Mouse (Mus musculus) spleen, adult 18-20 months (tissue): ENCODE data around the gene Grk2.
A peak's percentile ranks its signal among the peaks of the same experiment; 100 is the strongest.

ENCODE experiments used
- DNase-seq, 2 experiments: peaks; one replicate each; pipeline ENCODE4 v3.0.0; 2022; ENCODE audit warnings: mixed read lengths in 2 of 2

Gene Grk2

DNA sequence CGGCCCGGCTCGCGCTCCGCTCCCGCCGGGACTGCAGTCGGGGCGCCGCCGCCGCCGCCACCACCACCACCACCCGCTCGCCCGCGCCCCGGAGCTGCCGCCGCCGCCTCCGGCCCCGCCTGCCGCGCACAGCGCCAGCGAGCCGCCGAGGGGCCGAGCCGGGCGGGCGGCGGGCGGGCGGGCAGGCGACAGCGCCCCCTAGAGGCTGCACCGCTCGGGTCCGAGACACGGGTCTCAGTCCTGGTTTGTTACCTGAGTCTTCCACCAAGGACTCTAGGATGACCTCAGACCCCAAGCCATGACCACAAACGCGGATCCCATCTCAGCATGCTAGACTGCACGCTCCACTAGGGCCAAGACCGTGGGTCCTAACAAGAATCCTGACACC lies at the start of gene Grk2:
TSS of gene Grk2 (minus strand) at position 33 of the 388 bp plus-strand sequence.
- peak; percentile 81 to 87 for DNase-seq

DNA sequence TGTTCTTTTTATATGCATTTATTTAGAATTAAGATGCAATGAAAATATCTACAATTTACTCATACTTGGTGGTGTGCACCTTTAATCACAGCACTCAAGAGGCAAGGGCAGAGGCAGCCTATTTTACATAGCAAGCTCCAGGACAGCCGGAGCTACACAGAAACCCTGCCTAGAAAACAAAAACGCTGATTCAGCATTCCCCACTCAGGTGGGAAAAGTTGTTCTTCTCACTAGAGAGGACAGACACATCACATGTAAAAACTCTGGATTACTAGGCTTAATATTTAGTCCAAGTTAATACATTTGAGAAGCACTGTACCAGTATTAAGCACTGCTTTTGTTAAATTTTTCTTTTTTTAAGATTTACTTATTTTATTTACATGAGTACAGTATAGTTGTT lies 43.4 kb upstream of the Grk2 start:
- no peak for DNase-seq

DNA sequence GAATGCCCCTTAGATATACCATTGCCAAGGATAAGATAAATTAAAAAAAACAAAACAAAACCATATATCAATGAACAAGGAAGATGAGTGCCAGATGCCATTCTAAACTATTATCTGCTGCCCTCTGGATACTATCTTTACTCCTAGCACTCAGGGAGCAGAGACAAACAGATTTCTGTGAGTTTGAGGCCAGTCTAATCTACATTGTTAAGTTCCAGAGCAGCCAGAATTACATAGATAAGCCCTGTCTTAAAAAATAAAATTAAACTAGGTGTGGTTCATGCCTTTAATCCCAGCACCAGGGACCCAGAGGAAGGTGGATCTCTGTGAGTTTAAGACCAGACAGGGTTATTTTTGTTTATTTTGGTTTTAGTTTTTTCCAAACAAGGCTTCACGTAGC lies 40.5 kb upstream of the Grk2 start:
- DNase-seq: no peak

DNA sequence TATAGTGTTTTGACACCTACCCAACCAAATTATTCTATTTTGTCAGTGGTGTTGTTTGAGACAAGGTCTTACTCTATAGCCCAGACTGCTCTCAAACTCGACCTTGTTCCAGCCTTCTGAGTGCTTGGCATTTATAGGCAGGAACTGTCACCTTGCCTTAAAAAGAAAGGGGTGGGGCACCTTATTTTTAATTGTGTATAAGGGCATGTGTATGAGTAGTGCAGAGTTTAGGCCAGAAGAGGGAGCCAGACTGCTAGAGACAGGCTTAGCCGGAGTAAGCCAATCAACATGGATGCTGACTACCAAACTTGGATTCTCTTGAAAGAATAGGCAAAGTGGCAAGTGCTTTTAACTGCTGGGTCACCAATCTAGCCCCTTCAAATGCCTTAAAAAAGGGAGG lies 32.1 kb upstream of the Grk2 start:
- peak in 1 of 2 experiments; percentile 56 for DNase-seq

DNA sequence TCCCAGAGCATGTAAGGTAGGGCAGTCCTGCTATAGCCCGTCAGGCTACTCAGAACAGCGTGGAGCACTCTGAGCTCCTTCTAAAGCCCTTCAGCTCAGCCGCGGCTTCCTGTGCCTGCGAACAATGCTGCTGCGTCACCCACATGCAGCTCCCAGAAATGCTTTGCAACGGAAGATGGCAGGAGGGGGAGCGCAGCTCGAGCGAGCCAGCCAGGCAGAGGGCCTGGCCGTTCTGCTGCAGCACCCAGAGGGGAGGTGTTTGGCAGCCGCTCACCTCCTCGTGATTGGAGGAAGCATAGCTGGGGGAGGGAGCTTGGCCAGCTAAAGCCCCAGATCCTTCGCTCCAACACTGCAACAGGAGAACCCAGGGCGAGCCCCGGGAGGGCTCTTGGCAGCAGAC lies 27.8 kb upstream of the Grk2 start:
- peak; percentile 78 to 87 for DNase-seq

DNA sequence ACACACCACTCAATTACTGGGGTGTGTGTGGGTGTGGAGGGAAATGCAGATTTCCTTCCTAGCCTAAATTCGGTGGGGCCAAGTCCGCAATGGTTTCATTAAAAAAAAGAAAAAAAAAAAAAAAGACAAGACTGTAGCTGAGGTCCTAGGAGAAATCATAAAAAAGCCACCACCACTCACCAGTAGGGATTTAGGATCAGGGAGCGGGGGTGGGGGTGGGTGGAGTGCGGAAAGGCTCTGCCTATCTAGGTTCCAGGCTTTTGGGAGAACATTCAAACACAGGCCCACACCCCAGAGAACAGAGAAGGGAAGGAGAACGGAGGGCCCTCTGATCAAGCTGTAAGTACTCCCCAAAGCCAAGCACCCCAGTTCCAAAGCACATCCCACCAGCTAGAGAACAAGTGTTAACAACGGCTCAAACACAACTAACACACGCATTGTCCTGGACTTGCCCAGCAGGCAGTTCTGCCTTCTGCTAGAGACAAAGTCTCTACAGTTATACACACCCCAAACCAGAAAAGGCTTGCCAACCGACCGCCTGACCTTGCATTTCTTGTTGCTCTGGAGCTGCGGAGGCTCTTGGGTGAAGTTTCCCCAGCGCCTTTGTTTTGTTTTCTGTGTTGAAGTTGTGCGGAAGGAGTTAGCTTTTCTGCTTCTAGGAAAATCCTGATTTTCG lies 27.2 kb upstream of the Grk2 start:
- DNase-seq: no peak

DNA sequence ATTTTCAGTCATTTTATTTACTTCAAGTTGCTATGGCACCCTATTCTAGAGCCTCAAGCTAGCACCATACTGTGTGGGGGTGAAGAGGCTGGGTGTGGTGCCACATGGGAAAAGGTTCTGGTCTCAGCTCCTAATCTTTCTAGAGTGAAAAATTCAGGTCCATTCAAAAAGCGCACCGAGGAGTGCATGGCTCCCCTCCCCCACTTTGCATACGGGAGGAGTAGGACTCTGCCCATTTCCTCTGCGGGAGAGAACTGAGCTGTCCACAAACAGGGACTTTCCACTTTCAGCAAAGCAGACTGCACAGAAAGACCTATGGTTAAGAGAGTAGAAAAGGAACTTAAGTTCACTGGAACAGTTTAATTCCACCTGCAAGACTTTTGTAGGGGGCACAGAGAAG lies 26.6 kb upstream of the Grk2 start:
- DNase-seq: peak; percentile 54 to 73

DNA sequence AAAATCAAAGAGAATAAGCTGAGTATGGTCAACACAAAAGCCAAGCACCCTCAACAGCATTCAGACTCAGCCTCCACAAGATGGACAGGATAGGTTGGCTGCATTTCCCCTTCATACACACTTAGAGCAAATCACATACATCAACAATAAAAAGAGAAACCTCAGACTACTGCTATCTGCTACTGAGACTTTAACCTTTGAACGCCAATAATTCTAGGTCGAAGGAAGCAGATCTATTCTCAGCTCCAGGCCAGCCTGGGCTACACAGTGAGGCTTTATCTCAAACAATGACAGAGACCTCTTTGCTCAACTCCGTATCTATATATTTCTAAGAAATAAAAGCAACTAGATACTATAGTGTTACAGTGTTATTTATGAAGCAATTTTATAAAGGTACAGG lies 25.3 kb upstream of the Grk2 start:
- DNase-seq: no peak

DNA sequence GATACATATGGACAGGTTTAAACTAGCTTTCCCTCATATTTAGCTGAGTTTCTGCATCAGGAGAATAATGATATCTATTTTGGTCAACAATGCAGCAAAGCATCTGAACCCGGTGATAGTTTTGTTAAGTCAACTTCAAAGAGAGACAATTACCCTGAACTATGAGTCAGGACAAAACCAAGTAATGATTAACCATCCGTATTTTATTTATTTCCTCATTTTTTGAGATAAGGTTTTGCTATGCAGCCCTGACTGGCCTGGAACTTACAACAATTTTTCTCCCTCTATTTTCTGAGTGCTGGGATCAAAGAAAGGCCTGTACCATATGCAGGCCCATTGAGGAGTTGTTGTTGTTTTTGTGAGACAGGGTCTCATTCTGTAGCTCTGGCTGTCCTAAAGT lies 24.6 kb upstream of the Grk2 start:
- no peak for DNase-seq

DNA sequence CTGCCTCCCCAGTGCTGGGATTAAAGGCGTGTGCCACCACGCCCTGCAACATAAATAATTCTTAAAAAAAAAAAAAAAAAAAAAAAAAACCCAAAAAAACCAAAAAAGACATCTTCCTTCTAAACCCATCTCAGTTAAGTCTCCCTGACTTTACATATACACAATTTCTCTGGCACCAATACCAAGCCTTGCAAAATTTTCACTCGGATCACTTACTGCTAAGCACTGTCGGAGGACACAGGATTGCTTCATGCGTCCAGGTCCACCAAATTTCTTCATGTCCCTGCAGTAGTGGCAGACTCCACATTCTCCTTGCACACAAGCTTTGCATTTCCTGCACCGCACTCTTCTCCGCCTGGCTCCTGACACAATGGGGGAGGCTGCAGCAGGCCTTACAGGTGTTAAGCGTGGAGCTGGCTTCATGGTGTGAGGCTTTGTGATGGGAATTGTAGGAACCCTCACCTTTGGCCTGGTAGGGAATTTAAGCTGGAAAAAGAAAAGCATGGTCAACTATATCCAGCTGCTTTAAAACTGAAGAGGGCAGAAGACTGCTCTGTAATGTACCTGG lies 22.8 kb upstream of the Grk2 start:
- DNase-seq: no peak

DNA sequence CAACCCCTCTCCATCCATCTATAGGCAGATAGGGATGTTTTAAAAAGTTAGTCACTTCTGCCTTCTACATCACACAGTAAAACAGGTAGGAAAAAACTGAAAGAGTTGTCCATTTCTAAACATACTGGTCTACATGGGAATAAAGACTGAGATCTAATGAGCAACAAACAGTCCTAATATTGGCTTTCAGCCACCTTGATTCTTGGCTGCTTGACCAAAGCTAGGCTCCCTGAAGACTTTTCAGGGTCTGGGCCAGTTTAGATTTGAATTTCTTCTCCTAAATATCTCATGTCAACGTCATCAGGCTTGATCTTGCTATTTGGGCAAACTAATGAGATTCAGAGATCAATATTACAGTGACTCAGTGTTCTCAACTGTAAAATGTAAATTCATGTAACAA lies 20.9 kb upstream of the Grk2 start:
- no peak for DNase-seq

DNA sequence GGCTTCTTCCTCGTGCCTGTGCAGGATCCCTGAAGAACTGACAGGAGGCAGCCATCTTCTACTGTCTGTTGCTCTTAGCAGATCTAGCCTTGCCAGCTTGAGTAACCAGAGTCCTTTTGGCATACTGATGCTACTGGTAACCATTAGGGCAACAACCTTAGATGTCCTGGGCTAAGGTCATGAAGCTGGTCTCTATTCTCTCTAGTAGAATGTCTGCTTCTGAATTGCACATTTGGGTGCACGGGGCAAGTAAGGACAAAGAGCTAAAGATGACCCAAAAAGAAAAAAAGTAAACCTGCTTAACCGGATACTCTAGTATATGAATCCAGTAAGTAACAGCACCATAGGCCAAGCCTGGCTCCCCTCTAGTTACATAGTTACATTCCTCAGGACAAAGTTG lies 20.1 kb upstream of the Grk2 start:
- no peak for DNase-seq

DNA sequence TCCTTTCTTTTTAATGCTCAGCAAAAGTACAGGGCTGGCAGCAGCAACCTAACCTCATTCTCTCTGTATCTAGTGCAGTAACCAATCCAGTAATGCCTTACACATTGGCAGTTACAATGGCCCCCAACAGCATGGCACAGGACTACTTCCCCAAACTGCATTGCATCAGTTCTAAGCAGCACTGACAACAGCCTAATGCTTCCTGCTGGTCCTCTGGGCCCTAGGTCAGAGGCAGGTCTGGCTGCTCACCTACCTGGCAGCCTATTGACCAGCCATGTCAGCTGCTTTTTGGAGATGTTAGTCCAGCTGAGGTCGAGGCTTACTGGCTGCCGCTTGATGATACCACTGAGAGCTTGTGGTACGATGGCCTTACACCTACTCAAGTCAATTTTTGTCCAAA lies 16.1 kb upstream of the Grk2 start:
- DNase-seq: no peak

DNA sequence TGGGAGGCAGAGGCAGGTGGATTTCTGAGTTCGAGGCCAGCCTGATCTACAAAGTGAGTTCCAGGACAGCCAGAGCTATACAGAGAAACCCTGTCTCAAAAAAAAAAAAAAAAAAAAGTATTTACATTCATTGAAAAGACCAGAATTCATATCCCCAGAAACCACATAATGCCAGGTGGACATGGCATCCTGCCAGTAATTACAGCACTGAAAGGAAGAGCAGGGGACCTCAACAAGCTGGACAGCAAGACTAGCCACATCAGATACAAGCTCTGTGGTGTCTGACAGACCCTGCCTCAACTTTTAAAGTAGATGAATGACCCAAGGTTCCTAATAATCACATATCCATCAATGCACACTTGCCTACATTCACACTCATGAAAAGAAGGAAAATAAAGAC lies 15.6 kb upstream of the Grk2 start:
- no peak for DNase-seq

DNA sequence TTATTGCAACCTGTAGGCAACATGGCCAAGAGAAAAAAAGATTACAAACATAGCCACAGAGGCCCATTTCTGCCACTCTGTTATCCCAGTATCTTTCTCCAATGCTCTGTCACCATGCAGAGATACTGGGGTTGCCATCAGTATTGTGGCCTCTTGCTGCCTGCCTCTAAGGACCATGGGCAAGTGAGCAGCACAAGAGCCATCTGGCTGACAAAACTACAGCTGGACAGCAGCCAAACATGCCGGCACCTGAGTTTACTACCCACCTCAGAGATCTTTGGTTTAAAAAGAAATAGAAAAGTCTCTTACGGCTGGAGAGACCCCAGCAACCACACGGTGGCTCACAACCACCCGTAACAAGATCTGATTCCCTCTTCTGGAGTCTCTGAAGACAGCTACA lies 13.2 kb upstream of the Grk2 start:
- DNase-seq: no peak

DNA sequence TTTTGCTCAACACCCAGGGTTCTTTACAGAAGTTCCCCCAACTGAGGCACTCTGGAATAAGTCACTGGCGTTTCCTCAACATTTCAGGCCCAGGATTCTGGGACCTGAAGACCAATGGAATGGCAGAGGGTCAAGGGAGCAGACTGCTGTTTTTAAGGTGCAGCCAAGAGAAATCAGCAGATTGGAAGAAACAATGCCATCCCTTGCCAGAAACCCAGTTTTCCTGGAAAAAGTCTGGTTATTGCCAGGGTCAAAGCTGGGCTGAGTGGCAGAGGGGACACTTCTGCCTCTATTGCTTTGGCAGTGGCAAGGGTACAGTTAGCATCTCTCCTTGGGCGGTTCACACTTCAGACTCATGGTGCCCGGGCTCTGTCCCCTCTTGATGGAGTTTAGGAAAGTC lies 11.2 kb upstream of the Grk2 start:
- DNase-seq: no peak

DNA sequence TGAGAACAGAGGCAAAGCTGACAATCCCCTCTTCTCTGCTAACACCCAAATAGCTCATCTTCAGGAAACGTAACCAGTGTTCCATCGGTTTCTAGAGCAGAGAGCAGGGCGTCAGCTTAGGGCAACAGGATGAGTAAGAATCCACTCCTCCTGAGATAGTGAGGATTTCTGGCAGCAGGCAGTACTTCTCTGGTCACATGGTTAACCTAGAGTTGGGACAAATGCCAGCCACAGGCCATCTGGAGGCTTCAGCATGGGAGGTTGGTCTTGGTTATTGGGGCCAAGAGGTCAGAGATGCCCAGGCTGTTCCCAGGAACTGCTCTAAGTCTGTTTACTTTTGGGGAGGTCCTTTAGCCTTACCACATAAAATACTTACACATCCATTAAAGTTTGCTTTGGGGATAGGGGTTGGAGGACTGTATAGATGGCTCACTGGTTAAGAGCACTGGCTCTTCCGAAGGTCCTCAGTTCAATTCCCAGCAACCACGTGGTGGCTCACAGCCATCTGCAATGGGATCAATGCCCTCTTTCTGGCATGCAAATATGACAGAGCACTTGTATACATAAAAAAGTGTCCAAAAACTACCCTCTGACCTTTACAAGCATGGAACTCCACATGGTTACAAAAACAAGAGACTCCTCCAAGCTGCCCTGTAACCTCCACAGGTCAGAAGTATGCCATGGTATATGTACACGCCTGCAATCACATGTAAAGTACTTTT lies 9.4 kb upstream of the Grk2 start:
- DNase-seq: no peak

DNA sequence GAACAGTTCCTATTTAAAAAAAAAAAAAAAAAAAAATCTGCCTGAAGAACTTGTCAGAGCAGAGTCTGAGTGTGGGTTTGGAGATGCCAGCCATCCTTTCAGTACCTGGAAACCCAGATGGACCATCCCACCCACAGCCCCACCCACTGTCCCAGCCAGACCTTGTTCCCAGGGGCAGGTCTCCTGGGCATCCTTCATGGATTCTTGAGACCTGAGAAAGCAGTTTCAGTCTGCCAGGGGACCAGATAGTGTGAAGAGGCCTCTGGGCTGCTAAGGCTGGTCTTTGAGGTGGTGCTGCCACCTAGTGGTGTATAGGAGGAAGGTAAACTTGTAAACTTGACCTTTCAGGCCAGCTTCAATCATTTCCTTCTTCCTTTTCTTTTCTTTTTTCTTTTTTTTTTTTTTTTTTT lies 3.8 kb upstream of the Grk2 start:
- DNase-seq: peak in 1 of 2 experiments; percentile 49

DNA sequence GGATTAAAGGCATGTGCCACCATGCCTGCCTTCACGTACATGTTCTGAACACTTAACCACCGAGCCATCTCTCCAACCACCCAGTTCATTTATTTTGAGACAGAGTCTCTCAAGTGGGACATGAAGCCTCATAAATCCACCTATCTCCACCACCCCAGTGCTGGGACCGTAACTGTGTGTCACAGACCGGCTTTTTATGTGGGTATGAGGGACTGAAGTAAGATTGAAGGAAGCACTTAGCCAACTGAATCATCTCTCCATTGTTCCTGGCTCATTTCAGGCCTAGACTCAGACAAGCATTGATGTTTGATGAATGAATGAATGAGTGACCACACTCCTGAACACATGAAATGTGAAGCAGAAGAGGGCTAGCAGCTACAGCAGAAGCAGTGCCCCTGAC lies 3.3 kb upstream of the Grk2 start:
- DNase-seq: no peak

DNA sequence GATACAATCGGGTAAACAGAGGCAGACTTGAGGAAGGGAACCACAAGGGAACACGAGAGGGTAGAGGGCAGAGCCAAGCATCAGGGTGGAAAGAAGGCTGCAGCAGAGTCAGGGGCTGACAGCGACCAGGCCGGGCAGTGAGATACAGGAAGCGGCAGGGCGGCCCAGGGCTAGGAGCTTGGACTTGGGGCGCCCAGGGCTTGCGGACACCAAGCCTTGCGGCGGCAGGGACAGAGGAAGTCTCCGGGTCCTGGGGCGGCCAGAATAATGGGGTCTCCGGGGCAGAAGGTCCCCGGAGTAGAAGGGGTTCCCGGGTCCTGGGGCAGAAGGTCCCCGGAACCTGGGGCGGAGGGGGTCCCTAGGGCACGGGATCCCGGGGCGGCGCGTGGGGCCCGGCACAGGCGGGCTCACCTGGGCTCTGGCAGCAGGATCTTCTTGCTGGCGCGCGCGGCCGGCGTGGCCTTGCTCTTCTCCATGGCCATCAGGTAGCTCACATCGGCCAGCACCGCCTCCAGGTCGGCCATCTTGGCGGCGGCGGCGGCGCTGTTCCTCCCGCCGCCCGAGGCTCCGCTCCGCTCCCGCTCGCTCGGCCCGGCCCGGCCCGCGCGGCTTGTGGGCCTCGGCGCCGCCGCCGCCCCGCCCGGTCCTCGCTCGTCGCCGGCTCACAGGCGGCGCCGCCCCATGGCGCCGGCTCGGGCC lies 382 bp downstream of the Grk2 start:
- DNase-seq: peak; percentile 58 to 65

DNA sequence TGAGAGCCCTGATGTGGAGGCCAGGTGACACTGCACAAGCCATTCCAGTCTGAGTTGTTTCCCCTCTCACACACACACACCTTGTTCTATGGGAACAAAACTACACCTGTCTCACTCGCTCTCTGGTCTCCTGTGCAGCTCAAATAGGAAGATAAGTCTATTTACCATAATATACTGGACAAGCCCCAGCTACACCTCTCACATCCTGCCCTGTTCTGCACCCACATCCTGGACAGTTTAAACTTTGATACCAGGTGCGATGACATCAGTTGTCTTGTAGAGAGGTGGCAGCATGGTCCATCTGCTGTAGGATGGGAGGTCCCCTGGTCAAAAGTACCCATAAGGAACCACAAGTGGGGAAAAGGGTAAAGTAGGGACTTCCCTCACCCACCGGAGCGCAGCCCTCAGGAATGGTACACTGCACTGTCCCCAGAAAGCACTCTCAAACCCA lies 1.1 kb downstream of the Grk2 start:
- DNase-seq: peak; percentile 53 to 58

DNA sequence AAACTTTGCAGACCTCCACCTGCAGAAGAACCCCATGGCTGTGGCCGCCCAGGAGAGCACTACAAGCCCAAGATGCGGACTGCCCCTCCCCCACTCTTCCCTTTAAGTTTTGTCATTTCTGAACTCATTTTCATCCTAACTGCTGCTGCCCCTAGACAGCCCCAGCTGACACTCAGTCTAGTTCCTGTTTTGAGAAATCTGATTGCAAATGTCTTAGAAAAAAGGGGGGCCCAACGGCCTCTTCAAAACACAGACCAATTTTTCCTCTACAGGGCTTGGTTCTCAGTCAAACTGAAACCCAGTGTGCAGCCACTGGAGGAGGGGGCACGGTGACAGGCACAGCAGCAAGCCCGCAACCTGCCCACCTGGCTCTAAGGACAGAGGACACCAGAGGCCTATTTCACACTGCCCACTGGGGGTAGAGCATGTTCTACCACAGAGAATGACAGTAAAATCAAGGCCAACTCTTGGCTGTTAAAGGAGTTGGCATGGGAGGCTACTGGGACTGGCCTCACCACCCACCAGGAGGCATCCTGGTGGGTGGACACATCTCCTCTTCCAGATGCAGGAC lies 1.7 kb downstream of the Grk2 start:
- DNase-seq: peak; percentile 62 to 75

DNA sequence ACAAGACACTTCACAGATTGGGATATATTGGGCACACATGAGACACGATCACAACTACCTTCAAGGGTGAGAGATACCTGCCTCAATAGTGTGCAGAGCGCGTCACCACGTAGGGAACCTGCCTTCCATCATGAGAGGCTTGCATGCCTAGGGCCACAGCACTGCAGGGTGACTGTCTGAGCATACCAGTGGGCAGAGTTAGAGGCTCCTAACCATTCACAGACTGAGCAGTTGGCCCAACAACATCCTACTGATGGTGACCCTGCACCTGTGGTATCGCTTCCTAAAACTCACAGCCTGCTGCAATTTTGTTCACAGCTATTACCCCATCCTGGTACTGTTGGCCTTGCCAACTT lies 2.4 kb downstream of the Grk2 start:
- DNase-seq: peak in 1 of 2 experiments; percentile 35
